Mouse (Mus musculus) frontal cortex, postnatal 10 days (tissue): ENCODE data around the gene Adat1.

ENCODE experiments used
- DNase-seq, 2 experiments: peaks; one replicate each; pipeline ENCODE4 v3.0.0; 2022; ENCODE audit warnings: low spot score in 2 of 2, mixed read lengths in 1 of 2

Gene Adat1

GRCm38 (mm10) chr8:111992013-111992702 is at the start of gene Adat1:
TSS of gene Adat1 (minus strand) at chr8:111992302.
- peak; percentile 71 to 83 for DNase-seq

- DNase-seq: no peak
Observed at GRCm38 (mm10) chr8:112037521-112037920, 45.4 kb upstream of the Adat1 start.

GRCm38 (mm10) chr8:112034603-112035002 is 42.5 kb upstream of the Adat1 start:
- no peak for DNase-seq

DNA sequence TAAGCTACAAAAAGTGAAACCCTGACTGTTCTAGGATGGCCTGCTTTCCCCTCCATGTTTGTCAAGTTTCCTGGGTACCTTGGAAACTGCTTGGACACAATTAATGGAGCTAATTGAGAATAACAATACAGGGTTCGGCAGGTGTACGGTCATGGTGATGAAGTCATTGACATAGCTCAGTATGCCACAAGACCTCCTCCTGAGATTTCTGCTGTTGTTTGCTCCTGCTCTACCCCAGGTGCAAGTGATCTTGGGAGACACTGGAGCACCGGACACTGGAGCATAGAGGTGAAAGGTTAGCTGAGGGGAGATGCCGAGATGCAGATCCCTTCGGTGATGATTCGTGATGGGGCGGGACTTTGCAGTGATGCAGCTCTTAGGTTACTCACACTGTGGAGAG is 41.0 kb upstream of the Adat1 start:
- no peak for DNase-seq

- DNase-seq: no peak
Observed at GRCm38 (mm10) chr8:112030663-112031062, 38.6 kb upstream of the Adat1 start.

DNA sequence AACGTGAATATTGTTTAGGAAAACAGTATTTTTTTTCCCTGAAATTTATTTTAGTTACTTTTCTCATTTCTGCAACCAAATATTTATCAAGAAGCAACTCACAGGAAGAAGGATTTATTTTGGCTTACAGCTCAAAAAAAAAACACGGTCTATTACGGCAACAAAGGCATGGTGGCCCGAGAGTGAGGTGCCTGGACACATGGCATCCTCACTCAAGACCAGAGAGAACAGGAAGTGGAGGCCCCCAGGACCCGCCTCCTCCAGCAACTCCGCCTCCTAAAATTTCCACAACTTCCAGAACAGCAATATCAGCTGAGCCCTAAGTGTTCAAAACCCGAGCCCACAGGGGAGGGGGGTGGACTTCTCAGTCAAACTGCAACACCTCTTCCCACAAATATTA is 37.4 kb upstream of the Adat1 start:
- DNase-seq: no peak

DNA sequence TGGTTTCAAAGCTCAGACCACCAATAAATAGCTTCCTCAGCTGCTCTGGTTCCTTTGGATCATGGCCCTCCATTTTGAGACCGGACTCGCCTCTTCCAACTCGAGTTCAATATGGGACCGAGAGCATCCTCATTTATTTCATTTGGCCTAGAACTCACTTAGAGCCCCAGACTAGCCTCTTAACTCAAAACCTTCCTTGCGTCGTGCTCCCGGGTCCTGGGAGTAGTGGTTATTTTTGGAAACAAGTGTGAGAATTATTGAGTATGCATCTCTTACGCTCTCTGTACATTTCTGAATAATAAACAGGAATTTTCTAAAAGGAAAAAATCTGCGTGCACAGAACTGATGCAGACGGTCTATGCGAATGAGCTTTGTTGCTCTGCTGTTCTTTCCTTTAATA is 22.8 kb upstream of the Adat1 start, which contains the start of gene Gm6793:
Gm6793 (minus strand) TSS at position 101 of the 400 bp plus-strand sequence.
- no peak for DNase-seq

GRCm38 (mm10) chr8:112011816-112012242 is 19.7 kb upstream of the Adat1 start:
- peak in 1 of 2 experiments; percentile 38 for DNase-seq

DNA sequence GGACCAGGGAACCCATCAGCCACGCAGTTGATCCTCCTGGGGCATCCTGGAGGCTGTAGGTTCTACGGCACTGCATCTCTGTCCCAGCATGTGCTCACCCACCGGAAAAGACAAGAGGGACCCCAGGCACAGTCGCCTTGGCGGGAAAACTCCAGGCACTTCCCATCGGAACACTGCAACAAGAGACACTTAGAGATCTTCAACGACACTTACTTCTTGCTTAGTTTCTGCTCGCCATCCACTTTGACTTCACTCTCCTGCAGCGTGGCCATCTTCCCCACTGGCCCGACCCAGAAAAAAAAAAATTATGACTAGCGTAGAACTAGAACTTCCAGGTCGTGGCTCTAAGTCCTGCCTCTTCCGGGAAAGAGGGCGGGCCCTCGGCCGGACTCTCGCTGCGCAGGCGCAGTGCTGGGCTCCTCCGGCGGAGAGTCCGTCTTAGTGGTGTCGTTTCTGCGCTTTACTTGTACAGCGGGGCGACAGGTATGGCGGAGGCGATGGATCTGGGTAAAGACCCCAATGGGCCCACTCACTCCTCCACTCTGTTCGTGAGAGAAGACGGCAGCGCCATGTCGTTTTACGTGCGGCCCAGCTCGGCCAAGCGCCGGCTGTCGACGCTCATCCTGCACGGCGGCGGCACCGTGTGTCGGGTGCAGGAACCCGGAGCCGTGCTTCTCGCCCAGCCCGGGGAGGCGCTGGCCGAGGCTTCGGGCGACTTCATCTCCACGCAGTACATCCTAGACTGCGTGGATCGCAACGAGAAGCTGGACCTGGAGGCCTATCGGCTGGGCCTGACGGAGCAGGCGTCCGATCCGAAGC is 19.1 kb upstream of the Adat1 start, which contains the start of the genes Kars and Terf2ip:
Kars (minus strand) TSS at position 327 of the 819 bp plus-strand sequence.
Terf2ip (plus strand) TSS at position 402 of the 819 bp plus-strand sequence.
- DNase-seq: peak; percentile 86 to 89

DNA sequence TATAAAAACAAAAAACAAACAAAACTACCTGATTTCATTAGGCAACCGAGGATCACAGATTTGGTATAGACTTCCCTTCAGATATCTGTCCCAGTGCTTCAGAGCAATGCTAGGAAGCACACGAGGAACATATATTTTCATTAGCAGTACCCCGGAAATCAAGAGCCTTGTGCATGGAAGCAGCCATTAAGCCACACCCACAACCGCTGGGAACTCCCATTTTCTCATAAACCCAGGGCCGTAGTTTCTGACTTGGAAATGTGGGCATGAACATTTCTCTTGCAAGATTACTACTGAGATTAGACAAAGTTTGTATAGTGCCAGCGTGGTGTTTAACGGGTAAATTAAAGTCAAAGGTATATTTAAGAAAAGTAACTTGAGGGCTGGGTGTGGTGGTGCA is 17.5 kb upstream of the Adat1 start:
- no peak for DNase-seq

- DNase-seq: no peak
Observed at GRCm38 (mm10) chr8:112007669-112008068, 15.6 kb upstream of the Adat1 start.

GRCm38 (mm10) chr8:112005601-112006000 is 13.5 kb upstream of the Adat1 start:
- DNase-seq: no peak

- no peak for DNase-seq
Observed at GRCm38 (mm10) chr8:112004754-112005153, 12.7 kb upstream of the Adat1 start.

DNA sequence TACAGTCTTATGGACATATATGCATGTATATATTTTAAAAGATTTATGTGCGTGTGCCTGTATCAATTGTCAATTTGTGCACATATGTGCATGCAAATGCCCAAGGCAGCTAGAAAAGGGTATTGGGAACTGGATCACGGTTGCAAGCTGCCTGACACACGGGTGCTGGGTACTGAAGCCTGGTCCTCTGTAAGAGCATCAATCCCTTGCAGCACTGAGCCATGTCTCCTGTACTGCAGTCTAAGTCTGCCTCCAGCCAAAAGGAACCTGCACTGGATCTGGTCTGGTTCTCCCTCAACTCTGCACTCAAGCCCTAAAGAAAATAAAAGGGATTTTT is 569 bp upstream of the Adat1 start:
- DNase-seq: no peak

- no peak for DNase-seq
Observed at GRCm38 (mm10) chr8:111991278-111991677, 824 bp downstream of the Adat1 start.

DNA sequence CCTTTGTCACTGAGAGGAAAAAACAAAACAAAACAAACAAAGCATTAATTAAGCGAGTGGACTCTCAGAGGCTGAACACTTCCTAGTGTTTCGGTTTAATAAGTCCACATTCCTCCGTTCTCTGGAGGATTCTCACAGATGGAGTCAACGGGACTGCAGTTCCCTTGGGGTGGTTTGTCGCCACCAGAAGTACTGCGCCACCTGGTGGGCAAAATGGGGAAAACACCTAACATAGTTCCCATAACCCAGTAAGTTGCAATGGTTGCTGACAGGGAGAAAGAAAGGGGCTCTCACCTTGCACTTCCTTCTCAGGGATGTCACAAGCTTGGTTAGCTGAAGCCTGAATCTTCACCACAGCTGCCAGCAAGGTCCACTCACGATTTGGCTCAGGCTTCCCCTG is 2.2 kb downstream of the Adat1 start:
- DNase-seq: peak in 1 of 2 experiments; percentile 65

- no peak for DNase-seq
Observed at GRCm38 (mm10) chr8:111984511-111984910, 7.6 kb downstream of the Adat1 start.

DNA sequence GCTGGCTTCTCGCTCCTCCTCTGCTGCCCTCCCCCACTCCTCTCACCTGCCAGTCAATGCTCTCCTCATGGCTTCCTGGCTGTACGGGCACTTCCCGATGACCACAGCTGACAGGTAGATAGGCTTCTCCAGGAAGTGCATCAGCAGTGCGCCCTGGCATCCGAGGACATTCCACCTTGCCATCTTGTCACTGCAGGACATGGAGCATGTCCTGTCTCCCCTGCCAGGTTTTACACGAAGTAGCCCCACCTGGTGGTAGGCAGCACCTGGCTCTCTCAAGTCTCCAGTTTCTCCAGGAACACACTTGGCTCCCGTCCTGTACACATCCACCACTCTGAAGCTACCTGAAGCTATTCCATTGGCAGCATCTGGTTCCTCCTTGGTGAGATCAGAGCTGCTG is 10.0 kb downstream of the Adat1 start:
- no peak for DNase-seq

- DNase-seq: no peak
Observed at GRCm38 (mm10) chr8:111978147-111978546, 14.0 kb downstream of the Adat1 start.

DNA sequence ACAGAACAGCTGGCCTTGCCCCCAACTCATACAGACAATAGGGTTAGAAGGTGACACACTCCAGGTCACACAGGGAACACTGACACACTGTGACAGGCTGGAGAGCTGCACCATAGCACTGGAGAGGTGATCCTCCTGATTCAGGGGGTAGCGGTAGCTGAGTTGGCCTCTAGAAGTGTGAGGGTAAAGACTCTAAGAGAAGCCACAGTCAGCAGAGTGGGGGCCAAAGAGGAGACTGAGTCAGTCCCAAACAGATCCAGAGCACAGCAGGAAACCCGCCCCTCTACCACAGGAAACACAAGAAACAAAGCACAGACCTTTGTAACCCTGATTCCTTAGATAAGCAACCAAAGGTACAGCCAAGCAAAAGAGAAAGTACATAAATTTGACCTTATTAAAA is 15.8 kb downstream of the Adat1 start:
- no peak for DNase-seq

GRCm38 (mm10) chr8:111975706-111976105 is 16.4 kb downstream of the Adat1 start:
- no peak for DNase-seq

DNA sequence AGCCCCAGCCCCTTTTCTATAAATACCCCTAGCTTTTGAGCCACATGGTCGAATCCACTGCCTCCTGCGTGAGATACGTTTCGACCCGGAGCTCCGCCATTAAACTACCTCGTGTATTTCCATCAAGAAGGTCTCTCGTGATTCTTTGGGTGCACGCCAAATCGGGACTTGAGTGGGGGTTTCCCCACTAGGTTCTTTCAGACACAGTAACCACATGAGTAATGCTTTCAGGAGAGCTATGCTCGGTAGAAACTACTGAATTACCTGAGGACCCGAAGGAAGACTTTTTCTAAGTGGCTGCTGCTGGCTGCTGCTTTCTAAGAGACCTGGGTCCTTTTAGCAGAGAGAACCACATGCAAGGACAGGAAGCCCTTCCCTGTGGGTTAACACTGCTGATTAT is 18.0 kb downstream of the Adat1 start:
- no peak for DNase-seq

DNA sequence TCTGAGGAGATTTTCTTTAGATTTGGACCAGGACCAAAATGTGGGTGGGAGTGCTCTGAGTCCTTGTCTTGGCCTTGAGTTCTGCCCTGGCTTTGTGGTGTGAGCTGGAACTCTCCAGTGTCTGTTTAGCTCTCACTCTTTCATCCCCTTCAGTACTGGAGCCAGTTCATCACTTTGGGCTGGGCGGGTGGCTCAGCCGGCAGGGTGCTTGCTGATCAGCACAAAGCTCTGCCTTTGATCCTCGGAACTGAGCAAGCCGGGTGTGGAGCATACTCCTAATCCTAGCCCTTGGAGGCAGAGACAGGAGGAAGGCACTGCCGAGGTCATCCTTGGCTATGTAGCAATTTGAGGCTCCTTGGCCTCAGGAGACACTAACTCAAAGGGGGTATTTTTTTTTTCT is 23.1 kb downstream of the Adat1 start:
- DNase-seq: no peak
